Mouse (Mus musculus) pancreas, adult 10 weeks (tissue): ENCODE data around the gene Pdcd6. TPM values are rescaled to one million over a fixed set of nuclear protein-coding genes. Genes with fewer than 3 reads are reported as not detected.

Source experiments
- polyA plus RNA-seq: library from polyadenylated mRNA; stranded (reverse); fragments of 350-450 nt; fragmentation: Illumina TruSeq; extraction: RNeasy Lipid Tissue Mini Kit (QIAGEN cat#74804); gene quantifications from one replicate; pipeline ENCODE4 v1.2.3, GENCODE M21; 2015; ENCODE audit warnings: low read depth, low replicate concordance; ENCODE audit not compliant: insufficient read depth

The Pdcd6 gene
- polyA plus RNA-seq: 18.9 TPM

DNA sequence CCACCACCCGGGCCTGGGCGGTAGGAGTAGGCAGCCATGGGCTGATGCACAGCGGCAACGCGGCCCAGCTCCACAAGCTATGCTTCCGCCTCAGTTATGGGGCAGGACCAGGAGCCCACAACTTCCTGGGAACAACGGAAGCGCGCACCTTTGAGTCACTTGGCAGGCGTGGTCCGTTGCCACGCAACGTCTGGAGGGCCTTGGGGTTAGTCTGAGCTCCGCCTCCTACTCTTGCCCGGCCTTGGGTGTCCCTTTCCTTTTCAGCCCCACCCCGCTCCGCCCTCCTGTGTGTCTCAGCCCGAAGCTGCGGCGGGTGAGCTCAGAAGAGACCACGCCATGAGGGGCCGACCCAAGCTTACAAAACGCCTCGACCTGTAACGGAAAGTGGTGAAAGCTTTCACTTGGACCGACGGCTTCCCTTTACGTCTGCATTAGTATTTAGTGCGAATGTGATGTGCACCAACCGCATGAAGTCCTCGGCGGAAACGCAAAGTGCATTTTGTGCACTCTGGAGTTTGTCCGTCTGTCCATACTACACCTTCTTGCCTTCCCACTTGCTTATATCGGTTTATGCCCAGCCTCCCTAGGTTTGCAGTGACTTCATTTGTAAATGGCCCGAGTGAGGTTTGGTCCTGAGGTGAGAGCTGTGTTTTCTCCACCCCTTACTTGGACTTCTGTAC, at the start of gene Pdcd6:
TSS of gene Pdcd6 (minus strand) at position 411 of the 680 bp plus-strand sequence.

DNA sequence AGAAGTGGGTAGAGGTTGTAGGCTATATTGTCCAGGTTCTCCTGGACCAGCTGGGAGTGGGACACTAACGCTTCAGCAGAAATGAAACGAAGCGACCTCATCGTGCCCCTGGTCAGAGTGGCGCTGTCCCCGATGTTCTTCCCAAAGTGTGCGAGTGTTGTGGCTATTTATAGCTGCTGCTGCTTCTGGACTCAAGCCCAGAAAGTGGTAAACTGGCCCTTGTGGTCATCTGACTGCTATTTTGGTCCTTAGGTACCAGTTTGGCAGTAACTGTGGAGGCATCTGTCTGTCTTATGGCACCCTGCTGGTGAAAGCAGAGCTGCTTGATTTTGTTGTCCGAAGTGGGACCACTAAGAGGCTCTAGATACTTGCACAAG, 46.5 kb upstream of the Pdcd6 start, which contains the start of gene Lrrc14b:
TSS of gene Lrrc14b (minus strand) at position 147 of the 377 bp plus-strand sequence.

DNA sequence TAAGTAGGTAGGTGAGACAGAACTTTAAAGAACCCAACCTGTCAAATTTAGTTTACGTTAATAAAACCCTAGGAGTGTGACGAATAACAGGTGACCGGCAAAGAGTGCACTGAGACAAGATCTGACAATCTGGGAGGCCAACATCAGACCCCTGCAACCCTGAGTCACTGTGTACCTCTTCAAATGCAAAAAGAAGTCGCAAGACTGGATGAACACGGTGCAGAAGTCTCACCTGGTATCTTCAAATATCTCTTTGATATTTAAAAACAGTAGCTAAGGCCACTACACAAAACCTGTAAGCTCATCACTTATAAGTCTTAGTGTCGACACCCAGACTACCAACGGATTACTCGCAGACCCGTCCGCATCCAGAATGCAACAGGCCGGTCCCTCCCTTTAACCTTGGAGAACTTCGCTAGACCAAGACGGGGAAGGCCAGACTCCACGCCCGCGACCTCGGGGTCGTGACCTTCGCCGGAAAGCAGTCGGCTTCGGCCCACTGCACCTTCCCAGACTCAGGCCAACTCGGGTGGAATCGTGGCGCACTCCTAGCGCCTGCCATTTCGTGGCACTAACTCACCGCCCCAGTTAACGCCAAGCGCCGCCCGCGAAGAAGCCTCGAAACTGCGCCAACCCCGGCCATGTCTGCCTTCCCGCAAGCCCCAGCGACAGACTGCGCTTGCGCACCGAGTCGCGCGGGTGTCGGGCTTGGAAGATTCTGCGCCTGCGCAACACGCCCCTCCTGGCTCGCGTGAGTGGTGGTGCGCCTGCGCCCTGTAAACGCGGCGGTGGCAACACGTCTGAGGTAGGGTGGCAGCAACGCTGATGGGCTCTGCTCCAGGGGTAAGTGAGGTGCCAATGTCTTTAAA, 32.4 kb upstream of the Pdcd6 start, which contains the start of the genes Sdha and Ccdc127:
TSS of gene Sdha (minus strand) at position 715 of the 869 bp plus-strand sequence.
TSS of gene Ccdc127 (plus strand) at position 744 of the 869 bp plus-strand sequence.

DNA sequence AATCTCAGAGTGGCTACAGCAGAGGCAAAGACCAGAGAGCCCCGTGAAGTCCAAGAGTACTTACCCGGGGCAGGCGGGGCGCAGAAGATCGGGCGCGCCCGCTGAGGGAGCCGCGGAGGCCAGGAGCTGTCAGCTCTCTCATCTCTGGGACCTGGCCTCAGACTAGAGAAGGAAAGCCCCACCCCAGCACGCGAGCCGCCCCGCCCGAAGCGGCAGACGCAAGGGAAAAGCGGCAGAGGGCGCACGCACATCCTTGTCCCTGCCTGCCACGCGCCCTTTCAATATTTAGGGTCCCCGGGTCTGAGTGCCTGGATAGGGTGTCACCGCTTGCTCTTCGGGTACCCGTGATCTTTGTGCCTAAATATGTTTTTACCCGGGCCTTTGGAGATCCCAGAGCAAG, 25.2 kb downstream of the Pdcd6 start, which contains the start of gene Ahrr:
TSS of gene Ahrr (minus strand) at position 165 of the 400 bp plus-strand sequence.

Other genes with a start within 250 kb of the Pdcd6 start
- not detected for gene Slc9a3, start 196.1 kb downstream of the Pdcd6 start, polyA plus RNA-seq
- 7.4 TPM for gene Exoc3, start 108.8 kb downstream of the Pdcd6 start, polyA plus RNA-seq
- not detected for gene Ahrr, start 25.2 kb downstream of the Pdcd6 start, polyA plus RNA-seq
- 40.8 TPM for gene Sdha, start 32.7 kb upstream of the Pdcd6 start, polyA plus RNA-seq
- 7.6 TPM for gene Ccdc127, start 32.7 kb upstream of the Pdcd6 start, polyA plus RNA-seq
- not detected for gene Lrrc14b, start 46.4 kb upstream of the Pdcd6 start, polyA plus RNA-seq
- gene Zfp72, start 73.3 kb upstream of the Pdcd6 start, polyA plus RNA-seq: 0.63 TPM
- gene Ftl1-ps1, start 82.1 kb upstream of the Pdcd6 start, polyA plus RNA-seq: 17.8 TPM
- gene Zfp825, start 176.4 kb upstream of the Pdcd6 start, polyA plus RNA-seq: 4.4 TPM